Mouse (Mus musculus) testis, adult 2 months (tissue): ENCODE results near the gene 1700028J19Rik.

Experiments used
- CTCF ChIP-seq: fragments of 200-500 bp; IDR thresholded peaks from 2 replicates; pipeline ENCODE4 v1.5.1; 2012; ENCODE audit warnings: low read depth, mild to moderate bottlenecking, inconsistent platforms, low read length, moderate library complexity; ENCODE audit not compliant: control insufficient read depth, insufficient read depth, insufficient replicate concordance
- POLR2A ChIP-seq: fragments of 200-500 bp; IDR thresholded peaks from 2 replicates; pipeline ENCODE4 v1.6.1; 2012; ENCODE audit warnings: low read depth, mild to moderate bottlenecking, inconsistent platforms, low read length, moderate library complexity; ENCODE audit not compliant: control insufficient read depth

- TF ChIP-seq CTCF = no peak
- no peak for TF ChIP-seq POLR2A
These were observed 30.9 kb downstream of the 1700028J19Rik start, which contains the start of gene Klk1b5 for GRCm38 (mm10) chr7:44215645-44216044.
